Mouse (Mus musculus) E14TG2a.4 (cell line): Measurements from ENCODE around the gene Cdkl1.

Source experiments
- CTCF ChIP-seq: conservative IDR thresholded peaks from 2 replicates; pipeline ENCODE4 v1.5.1; 2014; ENCODE audit warnings: low read length
- NANOG ChIP-seq: IDR thresholded peaks from 2 replicates; pipeline ENCODE4 v1.6.1; 2014; ENCODE audit warnings: borderline replicate concordance, low read length, mixed read lengths

- no peak for TF ChIP-seq CTCF
- TF ChIP-seq NANOG: no peak
These were observed 92.7 kb downstream of the Cdkl1 start for GRCm38 (mm10) chr12:69698352-69698751.
